Mouse (Mus musculus) testis, adult 2 months (tissue): Measurements from ENCODE around the gene Tmc8.

ENCODE experiments used
- CTCF ChIP-seq: fragments of 200-500 bp; IDR thresholded peaks from 2 replicates; pipeline ENCODE4 v1.5.1; 2012; ENCODE audit warnings: low read depth, mild to moderate bottlenecking, inconsistent platforms, low read length, moderate library complexity; ENCODE audit not compliant: control insufficient read depth, insufficient read depth, insufficient replicate concordance
- POLR2A ChIP-seq: fragments of 200-500 bp; IDR thresholded peaks from 2 replicates; pipeline ENCODE4 v1.6.1; 2012; ENCODE audit warnings: low read depth, mild to moderate bottlenecking, inconsistent platforms, low read length, moderate library complexity; ENCODE audit not compliant: control insufficient read depth

GRCm38 (mm10) chr11:117778851-117779433, 2.9 kb upstream of the Tmc8 start:
- TF ChIP-seq CTCF (no peak), POLR2A (no peak)
